Comparison of ENCODE assay signal across 29 mouse cellular contexts in the genomic region with DNA sequence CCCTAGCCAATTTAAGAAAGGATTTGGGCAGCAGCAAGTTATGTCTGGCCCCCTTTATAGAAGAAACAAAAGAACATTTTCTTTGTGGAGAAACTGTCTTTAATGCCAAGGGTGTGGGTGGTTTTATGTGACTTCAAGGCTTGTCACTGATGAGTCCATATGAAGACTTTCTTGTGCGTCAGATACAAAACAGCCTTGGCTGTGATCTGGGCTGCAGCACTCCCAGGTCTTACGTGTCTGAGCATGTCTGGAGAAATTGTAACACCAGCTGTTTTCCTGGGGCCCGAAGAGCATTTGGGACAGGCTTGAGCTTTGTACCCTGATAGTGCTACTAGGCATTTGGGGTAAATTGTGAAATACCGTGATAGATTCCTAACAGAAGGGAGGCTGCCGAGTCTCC. TPM values are rescaled to one million over a fixed set of nuclear protein-coding genes. Genes with fewer than 3 reads are reported as not detected.
"Had no signal": no experiment of that assay in that cellular context is flagged by ENCODE, and none has a peak within 500 bp of the region (broad histone marks: within the 10 kb centered on the region; RNA-seq: fewer than 3 reads in every experiment).

No protein-coding gene starts in this region.

- H3K9me3 ChIP-seq: heart, embryonic 10.5 days; heart, embryonic 13.5 days; heart, embryonic 15.5 days; hindbrain, embryonic 13.5 days; hindbrain, embryonic 15.5 days; kidney, embryonic 15.5 days; limb, embryonic 13.5 days; limb, embryonic 15.5 days; liver, embryonic 12.5 days had no signal

- H3K9ac ChIP-seq: heart, embryonic 13.5 days; heart, embryonic 15.5 days; hindbrain, embryonic 13.5 days; hindbrain, embryonic 15.5 days; kidney, embryonic 15.5 days; limb, embryonic 13.5 days; limb, embryonic 15.5 days; liver, embryonic 12.5 days; liver, embryonic 14.5 days had no signal

- H3K4me3 ChIP-seq: gastrocnemius, adult 2 months; heart, embryonic 10.5 days; heart, embryonic 13.5 days; heart, embryonic 15.5 days; hindbrain, embryonic 13.5 days; hindbrain, embryonic 15.5 days; kidney, embryonic 15.5 days; layer of hippocampus, adult 2 months; limb, embryonic 13.5 days; limb, embryonic 15.5 days; liver, embryonic 12.5 days had no signal

- DNase-seq: gastrocnemius, adult 2 months; gastrocnemius, postnatal 10 days; gastrocnemius, postnatal 25 days; heart, adult 18-20 months; heart, postnatal 14 days; heart, postnatal 36 days; kidney, adult 11 months; kidney, adult 2 months; kidney, adult 9 months; kidney, postnatal 14 days; kidney, postnatal 4 days; layer of hippocampus, postnatal 36 days; left cerebral cortex, postnatal 4 days had no signal

- H3K27ac ChIP-seq: gastrocnemius, adult 2 months; heart, embryonic 10.5 days; heart, embryonic 13.5 days; heart, embryonic 15.5 days; hindbrain, embryonic 13.5 days; hindbrain, embryonic 15.5 days; hindbrain, postnatal 0 days; kidney, embryonic 15.5 days; kidney, postnatal 0 days; layer of hippocampus, adult 2 months; limb, embryonic 13.5 days; limb, embryonic 15.5 days; liver, embryonic 12.5 days; liver, embryonic 14.5 days had no signal

- H3K36me3 ChIP-seq: heart, embryonic 10.5 days; heart, embryonic 13.5 days; heart, embryonic 15.5 days; hindbrain, embryonic 13.5 days; hindbrain, embryonic 15.5 days; kidney, embryonic 15.5 days; limb, embryonic 13.5 days; limb, embryonic 15.5 days; liver, embryonic 12.5 days had no signal

- H3K4me2 ChIP-seq: heart, embryonic 13.5 days; heart, embryonic 15.5 days; hindbrain, embryonic 13.5 days; hindbrain, embryonic 15.5 days; kidney, embryonic 15.5 days; limb, embryonic 13.5 days; limb, embryonic 15.5 days; liver, embryonic 12.5 days had no signal

- ATAC-seq: hindbrain, postnatal 0 days; intestine, embryonic 16.5 days; liver, embryonic 12.5 days had no signal

- H3K27me3 ChIP-seq: heart, embryonic 13.5 days; heart, embryonic 15.5 days; hindbrain, embryonic 13.5 days; hindbrain, embryonic 15.5 days; kidney, embryonic 15.5 days; limb, embryonic 13.5 days; limb, embryonic 15.5 days; liver, embryonic 12.5 days had no signal

- H3K4me1 ChIP-seq: heart, embryonic 10.5 days; heart, embryonic 13.5 days; heart, embryonic 15.5 days; hindbrain, embryonic 13.5 days; hindbrain, embryonic 15.5 days; kidney, embryonic 15.5 days; limb, embryonic 13.5 days; limb, embryonic 15.5 days had no signal

RNA-seq across cellular contexts. Expression of a gene that starts 11.6 kb away (rescaled TPM):
- polyA plus RNA-seq: liver, adult 2 months had no signal

RNA-seq across cellular contexts. Expression of a gene that starts 16.8 kb away (rescaled TPM):
- total RNA-seq: hematopoietic stem cell, adult 5-6 weeks; liver, adult 2 months had no signal
- polyA plus RNA-seq: liver, adult 2 months had no signal
